In the genomic region with DNA sequence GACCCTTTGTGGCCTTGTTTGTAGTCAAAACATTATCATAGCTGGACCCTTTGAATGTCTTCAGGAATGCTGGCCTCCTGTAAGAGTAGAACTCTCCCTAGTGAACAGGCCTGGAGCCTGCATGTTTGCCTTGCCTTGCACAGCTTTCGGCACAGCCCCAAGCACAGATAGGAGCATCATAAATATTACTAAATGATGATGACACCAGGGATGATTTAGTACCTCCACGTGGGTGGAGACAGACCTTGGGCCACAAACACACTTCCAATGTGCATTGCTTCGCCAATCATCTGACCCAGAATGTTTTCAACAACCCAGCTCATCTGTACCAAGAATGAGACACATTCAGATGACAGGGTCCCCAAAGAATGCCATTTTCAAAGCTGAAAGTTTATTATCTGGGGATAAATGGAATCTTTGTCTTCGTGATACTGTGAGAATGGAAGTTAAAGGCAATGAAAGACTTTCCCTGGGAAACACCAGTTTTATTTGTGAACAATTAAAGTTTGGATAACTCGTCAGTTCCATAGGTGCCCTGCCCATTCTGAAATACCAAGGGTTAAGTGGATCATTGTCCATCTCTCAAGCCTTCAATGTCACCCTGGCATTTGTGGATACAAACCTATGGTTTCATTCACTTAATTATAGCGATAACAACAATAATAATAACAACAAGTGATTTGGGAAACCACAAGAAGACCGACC, we compare ENCODE assay signal across 23 mouse cellular contexts. TPM values are rescaled to one million over a fixed set of nuclear protein-coding genes. Genes with fewer than 3 reads are reported as not detected.
DNase-seq lines count a peak whose midpoint lies in the region; ATAC-seq and TF ChIP-seq lines count a peak whose summit lies in the region.
"Had no signal": no experiment of that assay in that cellular context is flagged by ENCODE, and none has a peak within 500 bp of the region (broad histone marks: within the 10 kb centered on the region; RNA-seq: fewer than 3 reads in every experiment).

No protein-coding gene starts in this region.

- H3K9ac ChIP-seq in forebrain, embryonic 12.5 days, result no peak overlapping the region
- H3K9ac ChIP-seq: liver, embryonic 15.5 days had no signal

- peaks cover 25% of the 10 kb centered on the region for H3K4me1 ChIP-seq in forebrain, embryonic 12.5 days
- H3K4me1 ChIP-seq in forebrain, embryonic 10.5 days, result peaks cover 38% of the 10 kb centered on the region
- peaks cover 3% of the 10 kb centered on the region; the same call in 1 of the 2 replicates for H3K4me1 ChIP-seq in embryonic fibroblast, embryonic 13.5 days (ENCODE audit: control insufficient read depth, insufficient read depth, low read length)
- H3K4me1 ChIP-seq: liver, embryonic 15.5 days had no signal

- no peaks in the 10 kb centered on the region for H3K9me3 ChIP-seq in forebrain, embryonic 12.5 days
- H3K9me3 ChIP-seq in forebrain, embryonic 10.5 days, result no peaks in the 10 kb centered on the region
- H3K9me3 ChIP-seq: hindbrain, embryonic 10.5 days; liver, embryonic 15.5 days had no signal

- DNase-seq in forebrain, embryonic 10.5 days (ENCODE audit: extremely low spot score, low spot score), result no peak
- peak; percentile 12 for DNase-seq in ovary, adult 18-20 months (ENCODE audit: low spot score)
- no peak for DNase-seq in ovary, postnatal 14 days (ENCODE audit: low spot score)
- DNase-seq in adrenal gland, postnatal 10 days, result peak; percentile 72
- no peak for DNase-seq in cerebellum, adult 18-20 months
- DNase-seq in left cerebral cortex, adult 11 months (ENCODE audit: low spot score), result no peak
- DNase-seq: cerebellum, adult 9-10 months; gastrocnemius, postnatal 25 days; kidney, adult 2 months; kidney, postnatal 14 days; layer of hippocampus, postnatal 36 days; right cerebral cortex, postnatal 14 days; spleen, adult 18-20 months; thymus, adult 2 months had no signal

- peaks cover 7% of the 10 kb centered on the region; the same call in 1 of the 2 replicates for H3K27me3 ChIP-seq in forebrain, embryonic 12.5 days
- H3K27me3 ChIP-seq in forebrain, embryonic 10.5 days (ENCODE audit: poor library complexity, severe bottlenecking), result peaks cover 65% of the 10 kb centered on the region
- H3K27me3 ChIP-seq: liver, embryonic 15.5 days had no signal

- no peak for ATAC-seq in forebrain, embryonic 12.5 days (ENCODE audit: low FRiP score)
- ATAC-seq: forebrain, embryonic 14.5 days; inflammation-experienced regulatory T-cells, adult 6 months; lung, postnatal 0 days had no signal

- H3K4me3 ChIP-seq in forebrain, embryonic 12.5 days (replicated peaks), result no peak overlapping the region
- no peak overlapping the region for H3K4me3 ChIP-seq in forebrain, embryonic 10.5 days
- no peak overlapping the region for H3K4me3 ChIP-seq in embryonic fibroblast, embryonic 13.5 days (ENCODE audit: insufficient read depth, low read length)
- H3K4me3 ChIP-seq: hindbrain, embryonic 10.5 days; layer of hippocampus, adult 2 months; liver, embryonic 15.5 days had no signal

- 42% methylated on average over 7 of the region's 7 CpGs for WGBS in forebrain, embryonic 12.5 days
- 49% methylated on average over 7 of the region's 7 CpGs for WGBS in forebrain, embryonic 10.5 days

- TF ChIP-seq CTCF in embryonic fibroblast, embryonic 13.5 days (IDR thresholded peaks at IDR 0.05; ENCODE audit: borderline replicate concordance, insufficient read depth, low read length), result no peak

- no peak for TF ChIP-seq POLR2A in embryonic fibroblast, embryonic 13.5 days (IDR thresholded peaks at IDR 0.05; ENCODE audit: low read depth, low read length)

- peak overlapping the region; percentile 24; the same call in 1 of the 2 replicates for H3K4me2 ChIP-seq in forebrain, embryonic 12.5 days
- H3K4me2 ChIP-seq: liver, embryonic 15.5 days had no signal

- no peak overlapping the region for H3K27ac ChIP-seq in forebrain, embryonic 12.5 days
- H3K27ac ChIP-seq in forebrain, embryonic 10.5 days, result no peak overlapping the region
- H3K27ac ChIP-seq in embryonic fibroblast, embryonic 13.5 days (ENCODE audit: insufficient read depth, low read length), result peak overlapping the region; percentile 90
- H3K27ac ChIP-seq: layer of hippocampus, adult 2 months; liver, embryonic 15.5 days had no signal

- H3K36me3 ChIP-seq in forebrain, embryonic 12.5 days (replicated peaks), result no peaks in the 10 kb centered on the region
- H3K36me3 ChIP-seq in forebrain, embryonic 10.5 days (replicated peaks), result no peaks in the 10 kb centered on the region
- H3K36me3 ChIP-seq: hindbrain, embryonic 10.5 days; liver, embryonic 15.5 days had no signal

RNA-seq across cellular contexts. Expression of a gene that starts 49.4 kb away (rescaled TPM):
- polyA plus RNA-seq in forebrain, embryonic 12.5 days (2016; fragmentation: Nextera tagmentation; extraction: Ambion mirVana), result 0.21 and 0.61 TPM in 2 replicates
- 0.11 and 0.28 TPM in 2 replicates for polyA plus RNA-seq in forebrain, embryonic 10.5 days (2016; fragmentation: Nextera tagmentation; extraction: Ambion mirVana)
- 10 to 100 TPM; 47.4 to 48.7 TPM for total RNA-seq in adrenal gland, postnatal 10 days (2021)
- 14.3 and 32.8 TPM in 2 replicates for polyA plus RNA-seq in embryonic fibroblast, embryonic 13.5 days (2011; ENCODE audit: insufficient read length, low read depth, missing spikeins)
- total RNA-seq: common myeloid progenitor, adult 5-6 weeks had no signal

Comparison
In these comparisons a context has a peak if more than half of its experiments do, and no peak if none do; other contexts are left out.
1. DNase-seq: peak in ovary, adult 18-20 months (single experiment) and adrenal gland, postnatal 10 days (single experiment); none in forebrain, embryonic 10.5 days (single experiment), ovary, postnatal 14 days (single experiment), cerebellum, adult 18-20 months (0 of 2) and left cerebral cortex, adult 11 months (single experiment).